Mouse (Mus musculus): Measurements from ENCODE around the gene Cldn7.
"Not testable (repeated sequence)": the region's sequence is repeated elsewhere in the genome, so short reads cannot be mapped to it uniquely, and the experiment has no call there.

Gene Cldn7

GRCm38 (mm10) chr11:69964650-69965270, at the start of gene Cldn7:
Gene Cldn7, plus strand, starts transcription at chr11:69964779.
- Histone ChIP-seq H3K9me3 (ENCODE audit: low read length) (no peaks in the 10 kb centered on the region), H3K36me3 (ENCODE audit: insufficient read depth, low read length) (peaks cover 22% of the 10 kb centered on the region), H3K4me3 (replicated peaks; ENCODE audit: low read length) (peak within 1 kb of the TSS; percentile 79), H3K27me3 (ENCODE audit: insufficient read depth, low read length) (peaks cover 44% of the 10 kb centered on the region), H3K4me1 (replicated peaks; ENCODE audit: low read depth, low read length) (peaks cover 39% of the 10 kb centered on the region)
- no peak for TF ChIP-seq NANOG (IDR thresholded peaks at IDR 0.05; ENCODE audit: borderline replicate concordance, low read length)
- TF ChIP-seq POU5F1 (IDR thresholded peaks at IDR 0.05; ENCODE audit: borderline replicate concordance, low read length) = no peak
- no peak for TF ChIP-seq CTCF (conservative IDR thresholded peaks at IDR 0.05; ENCODE audit: low read length)

GRCm38 (mm10) chr11:69914917-69915430, 49.6 kb upstream of the Cldn7 start:
- H3K9me3 ChIP-seq (ENCODE audit: low read length) = no peaks in the 10 kb centered on the region
- H3K4me3 ChIP-seq (replicated peaks; ENCODE audit: low read length) = peak overlapping the region; percentile 90
- no peaks in the 10 kb centered on the region for H3K27me3 ChIP-seq (ENCODE audit: insufficient read depth, low read length)
- peaks cover 87% of the 10 kb centered on the region for H3K4me1 ChIP-seq (replicated peaks; ENCODE audit: low read depth, low read length)
- H3K36me3 ChIP-seq (ENCODE audit: insufficient read depth, low read length) = peaks cover 91% of the 10 kb centered on the region
- TF ChIP-seq POU5F1 (IDR thresholded peaks at IDR 0.05; ENCODE audit: borderline replicate concordance, low read length) = no peak
- no peak for TF ChIP-seq NANOG (IDR thresholded peaks at IDR 0.05; ENCODE audit: borderline replicate concordance, low read length)
- TF ChIP-seq CTCF (conservative IDR thresholded peaks at IDR 0.05; ENCODE audit: low read length) = no peak

- Histone ChIP-seq H3K27me3 (ENCODE audit: insufficient read depth, low read length) (no peaks in the 10 kb centered on the region), H3K9me3 (ENCODE audit: low read length) (no peaks in the 10 kb centered on the region), H3K36me3 (ENCODE audit: insufficient read depth, low read length) (peaks cover 85% of the 10 kb centered on the region), H3K4me3 (replicated peaks; ENCODE audit: low read length) (peak overlapping the region; percentile 90; the same call in 1 of the 2 replicates), H3K4me1 (replicated peaks; ENCODE audit: low read depth, low read length) (peaks cover 79% of the 10 kb centered on the region)
- TF ChIP-seq CTCF (conservative IDR thresholded peaks at IDR 0.05; ENCODE audit: low read length) (peak; percentile 25), NANOG (IDR thresholded peaks at IDR 0.05; ENCODE audit: borderline replicate concordance, low read length) (no peak), POU5F1 (IDR thresholded peaks at IDR 0.05; ENCODE audit: borderline replicate concordance, low read length) (no peak)
Observed at GRCm38 (mm10) chr11:69915667-69916627, 48.6 kb upstream of the Cldn7 start.

- Histone ChIP-seq H3K4me1 (replicated peaks; ENCODE audit: low read depth, low read length) (peaks cover 70% of the 10 kb centered on the region), H3K4me3 (replicated peaks; ENCODE audit: low read length) (peak overlapping the region; percentile 98; the same call in 1 of the 2 replicates), H3K36me3 (ENCODE audit: insufficient read depth, low read length) (peaks cover 76% of the 10 kb centered on the region)
- not testable (repeated sequence) for H3K27me3 ChIP-seq (ENCODE audit: insufficient read depth, low read length); H3K9me3 ChIP-seq (ENCODE audit: low read length)
Observed at GRCm38 (mm10) chr11:69916652-69917378, 47.8 kb upstream of the Cldn7 start.

GRCm38 (mm10) chr11:69917379-69917948, 47.1 kb upstream of the Cldn7 start:
- Histone ChIP-seq H3K36me3 (ENCODE audit: insufficient read depth, low read length) (peaks cover 70% of the 10 kb centered on the region), H3K9me3 (ENCODE audit: low read length) (no peaks in the 10 kb centered on the region), H3K4me1 (replicated peaks; ENCODE audit: low read depth, low read length) (peaks cover 70% of the 10 kb centered on the region), H3K4me3 (replicated peaks; ENCODE audit: low read length) (peak overlapping the region; percentile 98; the same call in 1 of the 2 replicates), H3K27me3 (ENCODE audit: insufficient read depth, low read length) (no peaks in the 10 kb centered on the region)
- no peak for TF ChIP-seq NANOG (IDR thresholded peaks at IDR 0.05; ENCODE audit: borderline replicate concordance, low read length)
- no peak for TF ChIP-seq CTCF (conservative IDR thresholded peaks at IDR 0.05; ENCODE audit: low read length)

GRCm38 (mm10) chr11:69918118-69918517, 46.5 kb upstream of the Cldn7 start:
- Histone ChIP-seq H3K4me3 (replicated peaks; ENCODE audit: low read length) (peak overlapping the region; percentile 98), H3K36me3 (ENCODE audit: insufficient read depth, low read length) (peaks cover 63% of the 10 kb centered on the region), H3K27me3 (ENCODE audit: insufficient read depth, low read length) (no peaks in the 10 kb centered on the region), H3K9me3 (ENCODE audit: low read length) (no peaks in the 10 kb centered on the region), H3K4me1 (replicated peaks; ENCODE audit: low read depth, low read length) (peaks cover 70% of the 10 kb centered on the region)
- TF ChIP-seq POU5F1 (IDR thresholded peaks at IDR 0.05; ENCODE audit: borderline replicate concordance, low read length) (no peak), CTCF (conservative IDR thresholded peaks at IDR 0.05; ENCODE audit: low read length) (no peak)

- peak overlapping the region; percentile 98 for H3K4me3 ChIP-seq (replicated peaks; ENCODE audit: low read length)
- H3K27me3 ChIP-seq (ENCODE audit: insufficient read depth, low read length) = no peaks in the 10 kb centered on the region
- peaks cover 59% of the 10 kb centered on the region for H3K36me3 ChIP-seq (ENCODE audit: insufficient read depth, low read length)
- TF ChIP-seq POU5F1 (IDR thresholded peaks at IDR 0.05; ENCODE audit: borderline replicate concordance, low read length) = no peak
- TF ChIP-seq NANOG (IDR thresholded peaks at IDR 0.05; ENCODE audit: borderline replicate concordance, low read length) = no peak
- TF ChIP-seq CTCF (conservative IDR thresholded peaks at IDR 0.05; ENCODE audit: low read length) = no peak
- no peaks in the 10 kb centered on the region for H3K9me3 ChIP-seq (ENCODE audit: low read length)
- H3K4me1 ChIP-seq (replicated peaks; ENCODE audit: low read depth, low read length) = peaks cover 69% of the 10 kb centered on the region
Observed at GRCm38 (mm10) chr11:69919053-69919452, 45.5 kb upstream of the Cldn7 start.
